26 mouse cellular contexts compared by ENCODE assay signal in the genomic region with DNA sequence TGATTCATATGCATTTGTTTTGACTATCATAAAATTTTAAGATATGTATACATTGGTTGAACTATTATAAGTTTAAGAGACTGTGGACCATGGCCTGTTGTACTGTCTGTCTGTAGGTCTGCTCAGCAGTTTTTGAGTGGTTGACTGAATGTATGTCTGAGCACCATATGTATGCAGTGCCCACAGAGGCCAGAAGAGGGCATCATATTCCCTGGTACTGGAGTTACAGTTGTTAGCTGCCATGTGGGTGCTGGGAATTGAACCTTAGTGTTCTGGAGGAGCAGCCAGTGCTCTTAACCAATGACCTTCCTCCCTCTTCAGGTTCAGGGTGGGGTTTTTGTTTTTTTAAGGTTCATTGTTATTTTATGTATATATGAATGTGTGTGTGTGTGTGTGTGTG.
DNase-seq lines count a peak whose midpoint lies in the region; ATAC-seq and TF ChIP-seq lines count a peak whose summit lies in the region.
"Had no signal": no experiment of that assay in that cellular context is flagged by ENCODE, and none has a peak within 500 bp of the region (broad histone marks: within the 10 kb centered on the region; RNA-seq: fewer than 3 reads in every experiment).

No protein-coding gene starts in this region.

- DNase-seq in heart, adult 2 months: no peak
- DNase-seq in heart, postnatal 14 days: no peak
- no peak for DNase-seq in liver, embryonic 14.5 days (ENCODE audit: low read depth in 3 of 3, low spot score in 3 of 3)
- DNase-seq in liver (no peak), ES-CJ7 (ENCODE audit: low read depth, low spot score) (peak; percentile 51)
- DNase-seq in limb, embryonic 10.5 days (ENCODE audit: low spot score): peak; percentile 18
- DNase-seq in right cerebral cortex, postnatal 25 days: no peak
- no peak for DNase-seq in kidney, adult 2 months
- DNase-seq: adrenal gland, adult 2 months; cerebellum, adult 11 months; cerebellum, postnatal 25 days; embryo, embryonic 11 days; gastrocnemius, postnatal 25 days; kidney, postnatal 25 days; layer of hippocampus, adult 9-11 months; left cerebral cortex, postnatal 4 days; lung, postnatal 10 days; midbrain, embryonic 14.5 days; thymus, adult 2 months had no signal

- H3K4me2 ChIP-seq in liver, embryonic 14.5 days (ENCODE audit: low read depth): no peak overlapping the region
- H3K4me2 ChIP-seq: hindbrain, embryonic 12.5 days; liver, embryonic 15.5 days had no signal

- TF ChIP-seq CTCF in heart, adult 2 months (IDR thresholded peaks at IDR 0.05): 0 out of 2 replicates have a peak, but pooled peaks have one; percentile 14
- peak; percentile 44; the same call in 1 of the 2 replicates for TF ChIP-seq CTCF in liver, embryonic 14.5 days (IDR thresholded peaks at IDR 0.05; ENCODE audit: low read depth)
- TF ChIP-seq CTCF in kidney, adult 2 months (conservative IDR thresholded peaks at IDR 0.05; ENCODE audit: insufficient read depth, insufficient read length, low read depth, low read length): no peak; the same call in 1 of the 2 replicates

- no peaks in the 10 kb centered on the region for H3K79me2 ChIP-seq in heart, adult 2 months (replicated peaks; ENCODE audit: control insufficient read depth, insufficient read depth, low read length)

- H3K9me3 ChIP-seq in liver, embryonic 14.5 days (ENCODE audit: control insufficient read depth, low read length): no peaks in the 10 kb centered on the region
- H3K9me3 ChIP-seq in limb, embryonic 10.5 days (replicated peaks): no peaks in the 10 kb centered on the region
- H3K9me3 ChIP-seq: heart, embryonic 10.5 days; hindbrain, embryonic 12.5 days; liver, embryonic 15.5 days had no signal

- TF ChIP-seq POLR2A in heart, adult 2 months (IDR thresholded peaks at IDR 0.05; ENCODE audit: insufficient read depth, low read depth, low read length): no peak
- TF ChIP-seq POLR2A in kidney, adult 2 months (IDR thresholded peaks at IDR 0.05; ENCODE audit: low read depth, low read length): no peak

- H3K9ac ChIP-seq in heart, adult 2 months (ENCODE audit: low read depth, low read length): no peak overlapping the region
- no peak overlapping the region for H3K9ac ChIP-seq in liver, embryonic 14.5 days (replicated peaks)
- H3K9ac ChIP-seq: hindbrain, embryonic 12.5 days; liver, embryonic 15.5 days had no signal

- intact Hi-C loops in heart, adult 2 months (cut with DNase I): no loop called here
- intact Hi-C loops in heart, postnatal 14 days (cut with DNase I): no loop called here

- no peaks in the 10 kb centered on the region for H3K27me3 ChIP-seq in heart, adult 2 months (ENCODE audit: control insufficient read depth, insufficient read depth, low read length)
- H3K27me3 ChIP-seq in liver, embryonic 14.5 days (ENCODE audit: control insufficient read depth, insufficient read depth, low read length): no peaks in the 10 kb centered on the region
- H3K27me3 ChIP-seq in limb, embryonic 10.5 days (ENCODE audit: low read depth, poor library complexity, severe bottlenecking): no peaks in the 10 kb centered on the region
- H3K27me3 ChIP-seq in kidney, adult 2 months (replicated peaks; ENCODE audit: control insufficient read depth, insufficient read depth, low read length): no peaks in the 10 kb centered on the region
- H3K27me3 ChIP-seq: hindbrain, embryonic 12.5 days; liver, embryonic 15.5 days had no signal

- H3K27ac ChIP-seq in heart, adult 2 months: no peak overlapping the region
- H3K27ac ChIP-seq in liver, embryonic 14.5 days: no peak overlapping the region
- H3K27ac ChIP-seq in limb, embryonic 10.5 days: no peak overlapping the region
- no peak overlapping the region for H3K27ac ChIP-seq in kidney, adult 2 months (ENCODE audit: insufficient read depth, low read depth, low read length)
- H3K27ac ChIP-seq: heart, embryonic 10.5 days; hindbrain, embryonic 12.5 days; left cerebral cortex, adult 2 months; liver, embryonic 15.5 days had no signal

- ATAC-seq in liver, embryonic 14.5 days (ENCODE audit: insufficient read depth): no peak
- ATAC-seq: forebrain, embryonic 16.5 days; inflammation-experienced regulatory T-cells, adult 6 months had no signal

- H3K36me3 ChIP-seq in heart, adult 2 months (ENCODE audit: control insufficient read depth, insufficient read depth, low read length): no peaks in the 10 kb centered on the region; the same call in 1 of the 2 replicates
- no peaks in the 10 kb centered on the region for H3K36me3 ChIP-seq in liver, embryonic 14.5 days (replicated peaks; ENCODE audit: control insufficient read depth, insufficient read depth, low read depth)
- no peaks in the 10 kb centered on the region for H3K36me3 ChIP-seq in limb, embryonic 10.5 days
- H3K36me3 ChIP-seq in kidney, adult 2 months (ENCODE audit: control insufficient read depth, insufficient read depth, low read length): no peaks in the 10 kb centered on the region
- H3K36me3 ChIP-seq: heart, embryonic 10.5 days; hindbrain, embryonic 12.5 days; liver, embryonic 15.5 days had no signal

- no peak overlapping the region for H3K4me3 ChIP-seq in heart, adult 2 months
- H3K4me3 ChIP-seq in liver, embryonic 14.5 days (ENCODE audit: insufficient read depth in 1 of 2, low read depth in 2 of 2, low read length in 2 of 2): no peak overlapping the region
- H3K4me3 ChIP-seq in limb, embryonic 10.5 days: no peak overlapping the region
- no peak overlapping the region for H3K4me3 ChIP-seq in kidney, adult 2 months (ENCODE audit: insufficient read depth, low read depth, low read length)
- H3K4me3 ChIP-seq: heart, embryonic 10.5 days; hindbrain, embryonic 12.5 days; left cerebral cortex, adult 2 months; liver, embryonic 15.5 days; myocyte had no signal

- no peak for TF ChIP-seq EP300 in heart, adult 2 months (IDR thresholded peaks at IDR 0.05; ENCODE audit: insufficient read depth, low read depth, low read length)
- no peak for TF ChIP-seq EP300 in liver, embryonic 14.5 days (IDR thresholded peaks at IDR 0.05; ENCODE audit: low read depth)

- H3K4me1 ChIP-seq in heart, adult 2 months (ENCODE audit: control insufficient read depth, insufficient read depth, low read length): peaks cover 8% of the 10 kb centered on the region; the same call in 1 of the 2 replicates
- peaks cover 8 to 20% of the 10 kb centered on the region in 2 experiments for H3K4me1 ChIP-seq in liver, embryonic 14.5 days (replicated peaks; ENCODE audit: control insufficient read depth in 2 of 2, insufficient read depth in 2 of 2, low read length in 1 of 2)
- H3K4me1 ChIP-seq in limb, embryonic 10.5 days: peaks cover 5% of the 10 kb centered on the region; the same call in 1 of the 2 replicates
- peaks cover 14% of the 10 kb centered on the region for H3K4me1 ChIP-seq in kidney, adult 2 months (ENCODE audit: control insufficient read depth, insufficient read depth, low read length)

Comparison
In these comparisons a context has a peak if more than half of its experiments do, and no peak if none do; other contexts are left out.
1. DNase-seq: peak in ES-CJ7 (single experiment) and limb, embryonic 10.5 days (single experiment); none in heart, adult 2 months (0 of 2), heart, postnatal 14 days (0 of 2), liver, embryonic 14.5 days (0 of 3), liver (single experiment), right cerebral cortex, postnatal 25 days (single experiment) and kidney, adult 2 months (single experiment).